Mouse (Mus musculus): ENCODE results near the gene Asf1b.

DNA sequence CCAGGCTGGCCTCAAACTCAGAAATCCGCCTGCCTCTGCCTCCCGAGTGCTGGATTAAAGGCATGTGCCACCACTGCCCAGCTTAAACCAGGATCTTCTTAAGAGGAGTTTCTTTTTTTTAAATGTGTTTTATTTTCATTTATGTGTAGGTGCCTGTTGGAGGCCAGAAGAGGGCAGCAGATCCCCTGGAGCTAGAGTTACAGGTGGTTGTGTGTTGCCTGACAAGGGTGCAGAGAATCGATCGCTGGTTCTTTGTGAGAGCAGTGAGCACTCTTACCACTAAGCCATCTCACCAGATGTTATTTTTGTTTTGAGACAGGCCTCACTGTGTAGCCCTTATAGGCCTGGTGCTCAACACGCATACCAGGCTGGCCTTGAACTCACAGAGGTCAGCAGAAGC, 60.5 kb downstream of the Asf1b start:
- TF ChIP-seq GATA1 (IDR thresholded peaks at IDR 0.05; ENCODE audit: borderline replicate concordance, low read length) (no peak), FLI1 (IDR thresholded peaks at IDR 0.05; ENCODE audit: low read length) (no peak)

All from megakaryocyte, embryonic 14.5 days (primary cell).